Mouse (Mus musculus): ENCODE results near the gene Mrps5.

The Mrps5 gene

GRCm38 (mm10) chr2:127622065-127622464 lies 35.0 kb downstream of the Mrps5 start:
- no peak for DNase-seq

- DNase-seq, result no peak
Measured at GRCm38 (mm10) chr2:127624786-127625185, 37.8 kb downstream of the Mrps5 start.

GRCm38 (mm10) chr2:127625659-127626058 lies 38.6 kb downstream of the Mrps5 start:
- peak; percentile 22 for DNase-seq

- DNase-seq, result no peak
Measured at GRCm38 (mm10) chr2:127627354-127627753, 40.3 kb downstream of the Mrps5 start.

- no peak for DNase-seq
Measured at GRCm38 (mm10) chr2:127627990-127628570, 41.1 kb downstream of the Mrps5 start.

GRCm38 (mm10) chr2:127632601-127633000 lies 45.6 kb downstream of the Mrps5 start:
- DNase-seq, result no peak

GRCm38 (mm10) chr2:127635581-127635980 lies 48.6 kb downstream of the Mrps5 start:
- DNase-seq, result no peak

GRCm38 (mm10) chr2:127638973-127639372 lies 52.0 kb downstream of the Mrps5 start:
- DNase-seq, result no peak

- peak; percentile 32 for DNase-seq
Measured at GRCm38 (mm10) chr2:127643728-127644704, 57.0 kb downstream of the Mrps5 start.

- DNase-seq, result no peak
Measured at GRCm38 (mm10) chr2:127646875-127647274, 59.9 kb downstream of the Mrps5 start.

- no peak for DNase-seq
Measured at GRCm38 (mm10) chr2:127648145-127648544, 61.1 kb downstream of the Mrps5 start.

GRCm38 (mm10) chr2:127649921-127650320 lies 62.9 kb downstream of the Mrps5 start:
- DNase-seq, result peak; percentile 35

GRCm38 (mm10) chr2:127651601-127652000 lies 64.6 kb downstream of the Mrps5 start:
- DNase-seq, result no peak

GRCm38 (mm10) chr2:127652335-127652734 lies 65.3 kb downstream of the Mrps5 start:
- DNase-seq, result peak; percentile 45

- no peak for DNase-seq
Measured at GRCm38 (mm10) chr2:127652805-127653204, 65.8 kb downstream of the Mrps5 start.

GRCm38 (mm10) chr2:127654786-127655185 lies 67.8 kb downstream of the Mrps5 start:
- DNase-seq, result no peak

GRCm38 (mm10) chr2:127655419-127655818 lies 68.4 kb downstream of the Mrps5 start:
- DNase-seq, result peak; percentile 6

GRCm38 (mm10) chr2:127656086-127656720 lies 69.2 kb downstream of the Mrps5 start, which contains the start of gene Mal:
TSS of gene Mal (minus strand) at chr2:127656695.
- peak; percentile 71 for DNase-seq

All from lung, postnatal 10 days (tissue).